Mouse (Mus musculus) liver, postnatal 0 days (tissue): ENCODE measurements around the gene 2010111I01Rik.

Experiments used
- CTCF ChIP-seq: sonication (generic); IDR thresholded peaks from 2 replicates; pipeline ENCODE4 v1.5.1; 2016; ENCODE audit warnings: antibody characterized with exemption, low read depth
- EP300 ChIP-seq: IDR thresholded peaks from 2 replicates; pipeline ENCODE4 v1.6.1; 2016; ENCODE audit warnings: antibody characterized with exemption, low read depth, mild to moderate bottlenecking

DNA sequence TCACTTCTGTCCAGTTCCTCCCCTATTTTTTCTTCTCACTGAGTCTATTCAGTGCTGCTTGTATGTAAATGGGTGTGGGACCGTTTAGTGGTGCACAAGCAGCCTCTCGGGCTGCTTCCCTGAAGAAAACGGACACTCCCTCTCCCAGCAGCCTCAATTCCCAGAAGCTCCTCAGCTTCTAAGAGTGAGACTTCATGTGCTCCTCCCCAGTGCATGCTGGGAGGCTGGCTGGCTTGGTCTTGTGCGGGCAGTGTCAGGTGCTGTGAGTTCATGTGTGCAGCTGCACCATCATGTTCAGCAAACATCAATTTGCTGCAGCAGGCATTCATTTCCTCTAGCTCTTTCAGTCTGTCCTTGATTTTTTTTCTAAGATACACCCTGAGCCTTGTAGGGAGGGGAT, 70.0 kb downstream of the 2010111I01Rik start:
- TF ChIP-seq EP300 (no peak), CTCF (no peak)
